Mouse (Mus musculus): Measurements from ENCODE around the gene Trim32. TPM values are rescaled to one million over a fixed set of nuclear protein-coding genes. Genes with fewer than 3 reads are reported as not detected.

The Trim32 gene
- not detected in 2 replicates for total RNA-seq (2014; fragmentation: Nextera tagmentation)
- 0.05 TPM in 1 of 2 replicates, not detected in the other for total RNA-seq (2017)
- not detected in 2 replicates for polyA plus RNA-seq (2012)

DNA sequence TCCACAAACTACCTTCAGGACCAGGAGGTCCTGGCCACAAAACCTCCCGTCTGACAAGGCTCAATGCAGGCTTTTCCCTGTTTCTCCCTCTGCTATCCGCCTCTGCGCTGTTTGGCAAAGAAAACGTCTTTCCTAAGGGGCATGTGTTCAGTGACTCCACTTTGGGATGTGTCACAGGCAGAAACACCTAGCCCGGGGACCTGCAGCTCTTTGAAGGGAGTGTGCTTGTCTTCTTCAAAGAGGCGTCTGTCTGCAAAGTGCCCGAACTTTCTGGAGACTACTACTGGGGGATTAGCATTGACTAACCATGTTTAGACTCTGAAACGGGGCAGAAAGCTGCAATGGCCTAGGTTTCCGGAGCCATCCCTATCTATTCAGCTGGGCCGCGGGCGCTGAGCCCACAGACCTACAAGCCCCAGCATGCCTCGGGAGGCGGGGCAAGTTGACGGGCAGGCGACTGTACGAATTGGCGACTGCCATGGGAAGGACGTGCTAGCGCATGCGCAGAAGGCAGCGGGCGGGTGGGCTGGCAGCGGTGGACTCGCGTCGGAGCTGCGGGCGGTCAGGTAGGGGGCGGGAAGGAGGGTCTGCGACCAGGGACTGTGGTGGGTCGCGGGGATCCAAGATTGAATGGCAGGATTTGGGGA is at the start of gene Trim32:
Gene Trim32 (plus strand): TSS at position 483 of the 647 bp plus-strand sequence.
- Histone ChIP-seq H3K4me1 (ENCODE audit: insufficient read depth, low read depth, low read length) (no peaks in the 10 kb centered on the region), H3K9me3 (replicated peaks) (peaks cover 20% of the 10 kb centered on the region), H3K36me3 (replicated peaks) (no peaks in the 10 kb centered on the region), H3K27me3 (ENCODE audit: insufficient read depth, low read length) (no peaks in the 10 kb centered on the region), H3K4me3 (ENCODE audit: low read depth, low read length) (no peak within 1 kb of the TSS)
- ATAC-seq (ENCODE audit: extremely low read depth, insufficient number of reproducible peaks, low FRiP score, poor library complexity, severe bottlenecking) (no peak), DNase-seq (ENCODE audit: low spot score) (no peak)
- TF ChIP-seq TAL1 (conservative IDR thresholded peaks at IDR 0.05; ENCODE audit: low read depth, low read length), result no peak
- no peak for TF ChIP-seq GATA1 (IDR thresholded peaks at IDR 0.05; ENCODE audit: borderline replicate concordance, low read length)
- no peak for TF ChIP-seq POLR2AphosphoS5 (IDR thresholded peaks at IDR 0.05; ENCODE audit: insufficient replicate concordance, low read depth, low read length)
- TF ChIP-seq CTCF (IDR thresholded peaks at IDR 0.05; ENCODE audit: low read depth, low read length), result no peak
- no peak for TF ChIP-seq GATA2 (IDR thresholded peaks at IDR 0.05; ENCODE audit: borderline replicate concordance, low read depth, low read length)

DNA sequence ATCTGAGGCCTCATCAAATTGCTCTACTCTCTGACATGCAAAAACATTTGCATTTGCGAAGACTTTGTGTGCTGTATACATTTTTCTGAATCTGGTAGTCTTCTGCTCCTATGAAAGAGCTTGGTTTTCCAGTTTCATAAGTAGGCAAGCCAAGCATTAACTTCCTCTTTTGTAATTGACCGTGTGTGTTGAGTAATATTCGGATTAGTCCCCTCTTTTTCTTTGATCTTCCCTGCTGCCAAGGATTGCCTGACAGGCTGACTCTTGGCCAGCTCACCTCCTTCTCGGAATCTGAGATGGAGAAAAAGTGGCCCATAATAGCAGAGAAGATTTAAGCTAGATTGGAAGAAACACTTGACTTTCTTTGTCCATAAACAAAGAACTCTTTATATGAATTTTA is 39.3 kb upstream of the Trim32 start:
- TF ChIP-seq POLR2AphosphoS5 (IDR thresholded peaks at IDR 0.05; ENCODE audit: insufficient replicate concordance, low read depth, low read length) (no peak), GATA2 (IDR thresholded peaks at IDR 0.05; ENCODE audit: borderline replicate concordance, low read depth, low read length) (no peak), TAL1 (conservative IDR thresholded peaks at IDR 0.05; ENCODE audit: low read depth, low read length) (no peak), GATA1 (IDR thresholded peaks at IDR 0.05; ENCODE audit: borderline replicate concordance, low read length) (no peak), CTCF (IDR thresholded peaks at IDR 0.05; ENCODE audit: low read depth, low read length) (no peak)
- ATAC-seq (ENCODE audit: extremely low read depth, insufficient number of reproducible peaks, low FRiP score, poor library complexity, severe bottlenecking), result no peak
- DNase-seq (ENCODE audit: low spot score), result no peak
- Histone ChIP-seq H3K9me3 (replicated peaks) (no peaks in the 10 kb centered on the region), H3K4me1 (ENCODE audit: insufficient read depth, low read depth, low read length) (no peaks in the 10 kb centered on the region), H3K36me3 (replicated peaks) (no peaks in the 10 kb centered on the region), H3K27me3 (ENCODE audit: insufficient read depth, low read length) (no peaks in the 10 kb centered on the region), H3K4me3 (ENCODE audit: low read depth, low read length) (no peak overlapping the region)

DNA sequence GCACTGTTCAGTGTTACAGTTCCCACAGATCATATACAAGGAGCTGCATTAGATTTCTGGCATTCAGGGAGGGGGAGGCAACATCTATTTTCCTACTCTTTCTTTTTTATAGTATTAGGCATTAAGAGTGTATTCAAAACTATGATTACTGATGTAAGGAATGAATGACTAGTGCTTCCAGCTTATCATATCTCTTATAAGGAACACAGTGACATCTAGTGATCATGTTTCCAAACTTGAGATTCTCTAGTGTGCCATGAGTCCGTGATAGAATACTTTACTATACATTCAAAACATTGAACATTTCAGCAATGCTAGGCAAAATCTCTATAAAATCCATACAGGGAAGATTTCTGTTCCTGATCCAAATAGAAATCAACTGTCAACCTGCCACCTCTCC is 24.5 kb upstream of the Trim32 start:
- H3K36me3 ChIP-seq (replicated peaks), result no peaks in the 10 kb centered on the region
- no peak overlapping the region for H3K4me3 ChIP-seq (ENCODE audit: low read depth, low read length)
- no peaks in the 10 kb centered on the region for H3K4me1 ChIP-seq (ENCODE audit: insufficient read depth, low read depth, low read length)
- TF ChIP-seq TAL1 (conservative IDR thresholded peaks at IDR 0.05; ENCODE audit: low read depth, low read length), result no peak
- no peak for TF ChIP-seq GATA1 (IDR thresholded peaks at IDR 0.05; ENCODE audit: borderline replicate concordance, low read length)
- TF ChIP-seq POLR2AphosphoS5 (IDR thresholded peaks at IDR 0.05; ENCODE audit: insufficient replicate concordance, low read depth, low read length), result no peak
- TF ChIP-seq CTCF (IDR thresholded peaks at IDR 0.05; ENCODE audit: low read depth, low read length), result no peak
- no peak for TF ChIP-seq GATA2 (IDR thresholded peaks at IDR 0.05; ENCODE audit: borderline replicate concordance, low read depth, low read length)
- peaks cover 14% of the 10 kb centered on the region for H3K9me3 ChIP-seq (replicated peaks)
- no peak for DNase-seq (ENCODE audit: low spot score)
- H3K27me3 ChIP-seq (ENCODE audit: insufficient read depth, low read length), result no peaks in the 10 kb centered on the region
- ATAC-seq (ENCODE audit: extremely low read depth, insufficient number of reproducible peaks, low FRiP score, poor library complexity, severe bottlenecking), result no peak

DNA sequence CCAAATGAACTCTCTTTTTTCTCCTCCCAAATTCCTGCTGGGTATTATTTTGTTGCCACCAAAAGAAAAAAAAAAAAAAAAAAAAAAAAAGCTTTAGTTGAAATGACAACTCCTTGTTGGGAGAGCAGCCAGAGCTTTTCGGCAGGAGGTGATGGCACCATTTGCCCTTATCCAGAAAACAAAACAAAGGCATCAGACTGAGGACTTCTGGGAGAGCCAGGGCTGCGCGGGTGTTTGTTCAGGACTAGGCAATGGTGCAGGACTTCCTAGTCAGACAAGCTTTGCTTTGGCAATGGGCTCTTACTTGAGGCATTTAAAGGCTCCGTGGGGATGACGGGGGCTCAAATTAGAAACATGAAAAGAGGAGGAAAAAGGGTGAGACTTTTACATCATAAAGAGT is 17.8 kb upstream of the Trim32 start:
- no peak for TF ChIP-seq TAL1 (conservative IDR thresholded peaks at IDR 0.05; ENCODE audit: low read depth, low read length)
- no peak for TF ChIP-seq GATA2 (IDR thresholded peaks at IDR 0.05; ENCODE audit: borderline replicate concordance, low read depth, low read length)
- no peak for TF ChIP-seq CTCF (IDR thresholded peaks at IDR 0.05; ENCODE audit: low read depth, low read length)
- TF ChIP-seq GATA1 (IDR thresholded peaks at IDR 0.05; ENCODE audit: borderline replicate concordance, low read length), result no peak
- TF ChIP-seq POLR2AphosphoS5 (IDR thresholded peaks at IDR 0.05; ENCODE audit: insufficient replicate concordance, low read depth, low read length), result no peak
- Histone ChIP-seq H3K4me1 (ENCODE audit: insufficient read depth, low read depth, low read length) (no peaks in the 10 kb centered on the region), H3K4me3 (ENCODE audit: low read depth, low read length) (no peak overlapping the region), H3K36me3 (replicated peaks) (no peaks in the 10 kb centered on the region), H3K27me3 (ENCODE audit: insufficient read depth, low read length) (no peaks in the 10 kb centered on the region; the same call in 1 of the 2 replicates), H3K9me3 (replicated peaks) (peaks cover 15% of the 10 kb centered on the region)
- ATAC-seq (ENCODE audit: extremely low read depth, insufficient number of reproducible peaks, low FRiP score, poor library complexity, severe bottlenecking) (no peak), DNase-seq (ENCODE audit: low spot score) (no peak)

DNA sequence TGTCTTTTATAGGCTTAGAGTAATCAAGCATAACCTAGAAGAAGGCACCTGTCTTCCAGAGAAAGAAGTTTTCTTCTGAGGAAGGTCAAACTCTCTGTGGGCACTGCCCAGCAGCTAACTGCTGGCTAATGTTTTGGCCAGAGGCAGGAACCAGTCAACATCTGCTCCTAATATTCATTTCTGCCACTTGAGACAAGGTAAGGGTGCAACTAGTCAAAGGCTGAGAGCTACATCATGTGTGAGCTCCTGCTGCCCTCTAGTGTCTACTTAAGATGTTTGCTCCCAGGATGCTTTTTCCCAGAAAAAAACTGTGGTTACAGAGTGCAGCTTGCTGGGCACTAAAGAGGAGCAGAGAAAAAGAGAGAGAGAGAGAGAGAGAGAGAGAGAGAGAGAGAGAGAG is 15.0 kb upstream of the Trim32 start:
- Histone ChIP-seq H3K4me3 (ENCODE audit: low read depth, low read length) (no peak overlapping the region), H3K4me1 (ENCODE audit: insufficient read depth, low read depth, low read length) (no peaks in the 10 kb centered on the region), H3K9me3 (replicated peaks) (peaks cover 23% of the 10 kb centered on the region), H3K27me3 (ENCODE audit: insufficient read depth, low read length) (no peaks in the 10 kb centered on the region; the same call in 1 of the 2 replicates), H3K36me3 (replicated peaks) (no peaks in the 10 kb centered on the region)
- TF ChIP-seq GATA2 (IDR thresholded peaks at IDR 0.05; ENCODE audit: borderline replicate concordance, low read depth, low read length) (no peak), GATA1 (IDR thresholded peaks at IDR 0.05; ENCODE audit: borderline replicate concordance, low read length) (no peak), CTCF (IDR thresholded peaks at IDR 0.05; ENCODE audit: low read depth, low read length) (no peak), TAL1 (conservative IDR thresholded peaks at IDR 0.05; ENCODE audit: low read depth, low read length) (no peak), POLR2AphosphoS5 (IDR thresholded peaks at IDR 0.05; ENCODE audit: insufficient replicate concordance, low read depth, low read length) (no peak)
- no peak for ATAC-seq (ENCODE audit: extremely low read depth, insufficient number of reproducible peaks, low FRiP score, poor library complexity, severe bottlenecking)
- DNase-seq (ENCODE audit: low spot score), result no peak

DNA sequence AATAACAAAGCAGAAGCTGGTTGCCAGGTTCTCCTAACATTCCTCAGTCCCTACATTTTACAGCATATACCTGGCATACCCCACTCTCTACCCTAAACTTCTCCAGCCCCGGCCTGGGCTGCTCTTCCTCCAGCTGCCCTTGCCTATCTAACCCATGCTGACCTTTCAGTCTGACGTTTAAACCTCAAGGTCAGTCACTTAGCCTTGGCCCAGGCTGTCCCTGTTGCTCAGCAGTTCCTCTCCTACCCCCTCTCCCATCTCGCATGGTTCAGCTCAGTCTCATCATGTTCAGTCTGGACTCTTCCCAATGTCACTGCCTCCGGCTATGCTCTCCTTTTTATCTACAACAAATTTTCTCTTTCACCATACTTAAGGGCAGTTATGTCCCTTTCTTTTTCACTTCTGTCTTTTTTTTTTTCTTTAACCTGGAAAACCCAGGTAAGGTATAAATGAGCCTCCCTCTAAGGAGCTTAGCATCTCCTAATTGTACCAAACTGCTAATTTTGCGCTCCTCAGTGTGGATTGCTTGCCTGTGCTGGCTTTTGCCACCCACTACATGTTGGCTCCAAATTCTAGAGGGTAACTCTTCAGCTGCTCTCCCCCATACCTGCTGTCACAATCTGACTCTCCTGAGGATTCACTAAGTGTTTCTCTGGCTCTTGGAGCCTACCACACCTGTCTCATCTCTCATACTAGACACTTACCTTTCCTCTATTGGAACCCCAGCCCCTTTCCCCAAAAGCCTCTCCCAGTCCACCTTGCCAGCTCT is 10.0 kb upstream of the Trim32 start:
- Histone ChIP-seq H3K9me3 (replicated peaks) (peaks cover 35% of the 10 kb centered on the region), H3K27me3 (ENCODE audit: insufficient read depth, low read length) (no peaks in the 10 kb centered on the region; the same call in 1 of the 2 replicates), H3K36me3 (replicated peaks) (no peaks in the 10 kb centered on the region), H3K4me3 (ENCODE audit: low read depth, low read length) (no peak overlapping the region), H3K4me1 (ENCODE audit: insufficient read depth, low read depth, low read length) (no peaks in the 10 kb centered on the region)
- DNase-seq (ENCODE audit: low spot score), result no peak
- ATAC-seq (ENCODE audit: extremely low read depth, insufficient number of reproducible peaks, low FRiP score, poor library complexity, severe bottlenecking), result no peak
- TF ChIP-seq TAL1 (conservative IDR thresholded peaks at IDR 0.05; ENCODE audit: low read depth, low read length), result no peak
- no peak for TF ChIP-seq POLR2AphosphoS5 (IDR thresholded peaks at IDR 0.05; ENCODE audit: insufficient replicate concordance, low read depth, low read length)
- TF ChIP-seq GATA1 (IDR thresholded peaks at IDR 0.05; ENCODE audit: borderline replicate concordance, low read length), result no peak
- no peak for TF ChIP-seq CTCF (IDR thresholded peaks at IDR 0.05; ENCODE audit: low read depth, low read length)
- no peak for TF ChIP-seq GATA2 (IDR thresholded peaks at IDR 0.05; ENCODE audit: borderline replicate concordance, low read depth, low read length)
